Comparison of ENCODE assay signal across 8 mouse cellular contexts in the genomic region with DNA sequence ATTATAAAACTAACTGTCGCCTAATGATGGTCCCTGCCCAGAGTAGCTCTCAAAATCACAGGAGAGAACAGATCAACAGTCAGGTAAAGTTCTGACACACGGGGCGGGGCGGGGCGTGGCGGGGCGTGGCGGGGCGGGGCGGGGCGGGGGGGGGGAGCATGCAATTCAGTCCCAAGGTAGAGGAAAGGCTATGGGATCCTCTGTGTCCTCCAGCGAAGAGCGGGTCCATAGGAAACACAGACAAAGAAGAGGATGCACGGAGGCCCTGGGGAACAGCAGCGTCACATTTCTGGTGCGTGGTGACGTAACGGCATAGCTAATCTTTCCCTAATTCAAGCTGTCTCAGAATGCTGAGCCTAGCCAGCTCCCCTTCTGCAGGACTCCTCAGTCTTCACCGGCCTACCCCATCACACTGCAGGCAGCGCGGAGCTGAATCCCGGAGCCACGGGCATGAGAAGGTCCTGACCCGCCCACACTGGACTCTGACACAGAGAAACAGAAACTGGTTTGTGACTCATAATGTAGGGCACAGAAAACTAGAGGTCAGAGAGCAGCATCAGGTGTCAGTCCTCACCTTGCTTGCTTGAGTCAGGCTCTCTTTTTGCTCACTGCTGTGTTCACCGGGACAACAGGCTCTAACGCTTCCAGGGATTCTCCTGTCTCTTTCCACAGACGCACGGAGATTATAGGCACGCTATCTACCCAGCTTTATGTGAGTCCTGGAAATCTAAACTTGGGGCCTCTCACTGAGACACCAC. TPM values are rescaled to one million over a fixed set of nuclear protein-coding genes. Genes with fewer than 3 reads are reported as not detected.
DNase-seq lines count a peak whose midpoint lies in the region; ATAC-seq and TF ChIP-seq lines count a peak whose summit lies in the region.

No protein-coding gene starts in this region.

- H3K36me3 ChIP-seq in lung, embryonic 14.5 days (ENCODE audit: insufficient read depth), result no peaks in the 10 kb centered on the region
- H3K36me3 ChIP-seq in forebrain, embryonic 10.5 days (replicated peaks), result no peaks in the 10 kb centered on the region
- no peaks in the 10 kb centered on the region for H3K36me3 ChIP-seq in kidney, embryonic 15.5 days
- no peaks in the 10 kb centered on the region for H3K36me3 ChIP-seq in midbrain, embryonic 12.5 days

- no peaks in the 10 kb centered on the region; the same call in 1 of the 2 replicates for H3K4me1 ChIP-seq in lung, embryonic 14.5 days (ENCODE audit: insufficient read depth)
- 0 out of 2 replicates have a peak, but pooled peaks cover 2% of the 10 kb centered on the region for H3K4me1 ChIP-seq in forebrain, embryonic 10.5 days
- H3K4me1 ChIP-seq in kidney, embryonic 15.5 days, result peaks cover 36% of the 10 kb centered on the region
- H3K4me1 ChIP-seq in midbrain, embryonic 12.5 days, result no peaks in the 10 kb centered on the region

- 0 out of 2 replicates have a peak, but pooled peaks have one; percentile 40 for ATAC-seq in lung, embryonic 14.5 days (ENCODE audit: insufficient read depth)
- ATAC-seq in kidney, embryonic 15.5 days (replicated peaks; ENCODE audit: low FRiP score), result peak; percentile 43
- ATAC-seq in midbrain, embryonic 12.5 days (ENCODE audit: low FRiP score, low read depth), result no peak

- H3K4me3 ChIP-seq in lung, embryonic 14.5 days (ENCODE audit: low read depth, low read length), result peak overlapping the region; percentile 6; the same call in 1 of the 2 replicates
- peak overlapping the region; percentile 31 for H3K4me3 ChIP-seq in forebrain, embryonic 10.5 days
- peak overlapping the region; percentile 10; the same call in 1 of the 2 replicates for H3K4me3 ChIP-seq in kidney, embryonic 15.5 days (replicated peaks)
- peak overlapping the region; percentile 21; the same call in 1 of the 2 replicates for H3K4me3 ChIP-seq in midbrain, embryonic 12.5 days

- H3K4me2 ChIP-seq in lung, embryonic 14.5 days, result peak overlapping the region; percentile 37
- H3K4me2 ChIP-seq in kidney, embryonic 15.5 days, result peak overlapping the region; percentile 49
- peak overlapping the region; percentile 35 for H3K4me2 ChIP-seq in midbrain, embryonic 12.5 days (replicated peaks)

- H3K9me3 ChIP-seq in lung, embryonic 14.5 days (ENCODE audit: low read depth, low read length), result no peaks in the 10 kb centered on the region
- no peaks in the 10 kb centered on the region for H3K9me3 ChIP-seq in forebrain, embryonic 10.5 days
- no peaks in the 10 kb centered on the region for H3K9me3 ChIP-seq in kidney, embryonic 15.5 days (replicated peaks)
- no peaks in the 10 kb centered on the region for H3K9me3 ChIP-seq in midbrain, embryonic 12.5 days

- no peaks in the 10 kb centered on the region for H3K27me3 ChIP-seq in lung, embryonic 14.5 days (ENCODE audit: insufficient read depth, low read length)
- H3K27me3 ChIP-seq in forebrain, embryonic 10.5 days (ENCODE audit: poor library complexity, severe bottlenecking), result peaks cover 4% of the 10 kb centered on the region; the same call in 1 of the 2 replicates
- H3K27me3 ChIP-seq in kidney, embryonic 15.5 days, result no peaks in the 10 kb centered on the region
- H3K27me3 ChIP-seq in midbrain, embryonic 12.5 days, result peaks cover 10% of the 10 kb centered on the region; the same call in 1 of the 2 replicates

- TF ChIP-seq CTCF in lung, embryonic 14.5 days (IDR thresholded peaks at IDR 0.05; ENCODE audit: low read depth), result no peak

- peak overlapping the region; percentile 9; the same call in 1 of the 2 replicates for H3K9ac ChIP-seq in lung, embryonic 14.5 days
- no peak overlapping the region for H3K9ac ChIP-seq in kidney, embryonic 15.5 days
- H3K9ac ChIP-seq in midbrain, embryonic 12.5 days (replicated peaks), result no peak overlapping the region

- no peak overlapping the region for H3K27ac ChIP-seq in lung, embryonic 14.5 days (ENCODE audit: low read depth)
- H3K27ac ChIP-seq in forebrain, embryonic 10.5 days, result no peak overlapping the region
- H3K27ac ChIP-seq in kidney, embryonic 15.5 days, result no peak overlapping the region
- no peak overlapping the region for H3K27ac ChIP-seq in midbrain, embryonic 12.5 days (replicated peaks)

- 55% methylated on average over 29 of the region's 29 CpGs for WGBS in lung, embryonic 14.5 days
- 71% methylated on average over 29 of the region's 29 CpGs for WGBS in forebrain, embryonic 10.5 days
- 50% methylated on average over 29 of the region's 29 CpGs for WGBS in kidney, embryonic 15.5 days
- WGBS in midbrain, embryonic 12.5 days, result 60% methylated on average over 28 of the region's 29 CpGs

- DNase-seq in lung, embryonic 14.5 days, result no peak
- DNase-seq in lung, postnatal 14 days, result no peak
- no peak for DNase-seq in forebrain, embryonic 10.5 days (ENCODE audit: extremely low spot score, low spot score)
- DNase-seq in adrenal gland, postnatal 14 days, result no peak
- no peak for DNase-seq in left cerebral cortex, adult 18-20 months (ENCODE audit: low spot score in 2 of 2)
- DNase-seq in left cerebral cortex, adult 11 months (ENCODE audit: low spot score), result no peak

RNA-seq across cellular contexts. Expression of a gene that starts 14.1 kb away (rescaled TPM):
- polyA plus RNA-seq in lung, embryonic 14.5 days (2014; fragmentation: Nextera tagmentation; extraction: Ambion mirVana), result 4.3 and 6.8 TPM in 2 replicates
- 1.9 and 3.5 TPM in 2 replicates for polyA plus RNA-seq in forebrain, embryonic 10.5 days (2016; fragmentation: Nextera tagmentation; extraction: Ambion mirVana)
- polyA plus RNA-seq in kidney, embryonic 15.5 days (2015; fragmentation: Nextera tagmentation; extraction: Ambion mirVana), result 25.4 and 30.4 TPM in 2 replicates
- polyA plus RNA-seq in midbrain, embryonic 12.5 days (2016; fragmentation: Nextera tagmentation; extraction: Ambion mirVana), result 1.5 and 2.4 TPM in 2 replicates
- total RNA-seq in adrenal gland, postnatal 14 days (2021), result 0.96 and 2.8 TPM in 2 replicates
- total RNA-seq in left cerebral cortex, adult 18-20 months (2021), result 1 to 10 TPM; 3.2 to 3.5 TPM

RNA-seq across cellular contexts. Expression of a gene that starts 58.2 kb away (rescaled TPM):
- 33.7 and 36.8 TPM in 2 replicates for polyA plus RNA-seq in lung, embryonic 14.5 days (2014; fragmentation: Nextera tagmentation; extraction: Ambion mirVana)
- polyA plus RNA-seq in forebrain, embryonic 10.5 days (2016; fragmentation: Nextera tagmentation; extraction: Ambion mirVana), result 16.2 and 18.8 TPM in 2 replicates
- polyA plus RNA-seq in kidney, embryonic 15.5 days (2015; fragmentation: Nextera tagmentation; extraction: Ambion mirVana), result 30.9 and 31.1 TPM in 2 replicates
- 27.4 and 31.2 TPM in 2 replicates for polyA plus RNA-seq in midbrain, embryonic 12.5 days (2016; fragmentation: Nextera tagmentation; extraction: Ambion mirVana)
- 38.6 and 45.2 TPM in 2 replicates for total RNA-seq in adrenal gland, postnatal 14 days (2021)
- total RNA-seq in left cerebral cortex, adult 18-20 months (2021), result 10 to 100 TPM; 74.9 to 82.4 TPM

RNA-seq across cellular contexts. Expression of a gene that starts 58.3 kb away (rescaled TPM):
- 300 and 305 TPM in 2 replicates for polyA plus RNA-seq in lung, embryonic 14.5 days (2014; fragmentation: Nextera tagmentation; extraction: Ambion mirVana)
- polyA plus RNA-seq in forebrain, embryonic 10.5 days (2016; fragmentation: Nextera tagmentation; extraction: Ambion mirVana), result 444 and 478 TPM in 2 replicates
- 301 and 315 TPM in 2 replicates for polyA plus RNA-seq in kidney, embryonic 15.5 days (2015; fragmentation: Nextera tagmentation; extraction: Ambion mirVana)
- 393 and 419 TPM in 2 replicates for polyA plus RNA-seq in midbrain, embryonic 12.5 days (2016; fragmentation: Nextera tagmentation; extraction: Ambion mirVana)
- total RNA-seq in adrenal gland, postnatal 14 days (2021), result 149 and 160 TPM in 2 replicates
- 100 to 1,000 TPM; 116 to 121 TPM for total RNA-seq in left cerebral cortex, adult 18-20 months (2021)
